Mouse (Mus musculus): ENCODE measurements around the gene Dirc2. TPM values are rescaled to one million over a fixed set of nuclear protein-coding genes. Genes with fewer than 3 reads are reported as not detected.

The Dirc2 gene
- polyA plus RNA-seq, 1 experiment from 2014 or later = 25.9 TPM

GRCm38 (mm10) chr16:35771141-35771540, 2.0 kb upstream of the Dirc2 start:
- H3K9me3 ChIP-seq = no peaks in the 10 kb centered on the region
- peaks cover 26% of the 10 kb centered on the region for H3K4me1 ChIP-seq
- 18% methylated on average over 8 of the region's 8 CpGs for WGBS
- peak overlapping the region; percentile 89 for H3K4me3 ChIP-seq
- H3K27ac ChIP-seq = no peak overlapping the region
- peak overlapping the region; percentile 91 for H3K4me2 ChIP-seq (replicated peaks)
- peak overlapping the region; percentile 73; the same call in 1 of the 2 replicates for H3K9ac ChIP-seq
- H3K27me3 ChIP-seq = no peaks in the 10 kb centered on the region
- ATAC-seq (ENCODE audit: insufficient number of reproducible peaks, insufficient read depth, low FRiP score, low TSS enrichment) = no peak
- H3K36me3 ChIP-seq = no peaks in the 10 kb centered on the region

- Histone ChIP-seq H3K4me2 (replicated peaks) (peak within 1 kb of the TSS; percentile 91), H3K36me3 (no peaks in the 10 kb centered on the region), H3K27me3 (no peaks in the 10 kb centered on the region), H3K9me3 (no peaks in the 10 kb centered on the region), H3K27ac (peak within 1 kb of the TSS; percentile 72; the same call in 1 of the 2 replicates), H3K4me3 (peak within 1 kb of the TSS; percentile 89), H3K9ac (peak within 1 kb of the TSS; percentile 97), H3K4me1 (peaks cover 26% of the 10 kb centered on the region)
- WGBS = under 1% methylated on average over 51 of the region's 51 CpGs
- peak; percentile 53 for ATAC-seq (ENCODE audit: insufficient number of reproducible peaks, insufficient read depth, low FRiP score, low TSS enrichment)
Observed at GRCm38 (mm10) chr16:35769878-35770657, 912 bp upstream of the Dirc2 start, which contains the start of gene Hspbap1. Hspbap1 (plus strand) TSS chr16:35770375.

- Histone ChIP-seq H3K9ac (peak overlapping the region; percentile 97), H3K4me1 (peaks cover 26% of the 10 kb centered on the region), H3K27ac (no peak overlapping the region), H3K27me3 (no peaks in the 10 kb centered on the region), H3K4me2 (replicated peaks) (peak overlapping the region; percentile 91), H3K9me3 (no peaks in the 10 kb centered on the region), H3K36me3 (no peaks in the 10 kb centered on the region), H3K4me3 (peak overlapping the region; percentile 89)
- WGBS = 16% methylated on average over 6 of the region's 6 CpGs
- no peak for ATAC-seq (ENCODE audit: insufficient number of reproducible peaks, insufficient read depth, low FRiP score, low TSS enrichment)
Observed at GRCm38 (mm10) chr16:35768469-35768784, 729 bp downstream of the Dirc2 start.

- H3K4me1 ChIP-seq = peaks cover 23% of the 10 kb centered on the region
- H3K9ac ChIP-seq = no peak overlapping the region
- no peak overlapping the region for H3K4me3 ChIP-seq
- H3K9me3 ChIP-seq = no peaks in the 10 kb centered on the region
- 75% methylated on average over 3 of the region's 3 CpGs for WGBS
- no peaks in the 10 kb centered on the region for H3K36me3 ChIP-seq
- ATAC-seq (ENCODE audit: insufficient number of reproducible peaks, insufficient read depth, low FRiP score, low TSS enrichment) = no peak
- H3K27me3 ChIP-seq = no peaks in the 10 kb centered on the region
- no peak overlapping the region for H3K4me2 ChIP-seq (replicated peaks)
- no peak overlapping the region for H3K27ac ChIP-seq
Observed at GRCm38 (mm10) chr16:35766366-35766765, 2.8 kb downstream of the Dirc2 start.

- peaks cover 17% of the 10 kb centered on the region for H3K4me1 ChIP-seq
- no peaks in the 10 kb centered on the region for H3K9me3 ChIP-seq
- no peak overlapping the region for H3K4me3 ChIP-seq
- no peak for ATAC-seq (ENCODE audit: insufficient number of reproducible peaks, insufficient read depth, low FRiP score, low TSS enrichment)
- 79% methylated on average over 2 of the region's 2 CpGs for WGBS
- no peak overlapping the region for H3K9ac ChIP-seq
- H3K36me3 ChIP-seq = no peaks in the 10 kb centered on the region
- H3K27ac ChIP-seq = no peak overlapping the region
- no peak overlapping the region for H3K4me2 ChIP-seq (replicated peaks)
- no peaks in the 10 kb centered on the region for H3K27me3 ChIP-seq
Observed at GRCm38 (mm10) chr16:35765449-35765848, 3.7 kb downstream of the Dirc2 start.

- ATAC-seq (ENCODE audit: insufficient number of reproducible peaks, insufficient read depth, low FRiP score, low TSS enrichment) = no peak
- H3K9ac ChIP-seq = no peak overlapping the region
- no peaks in the 10 kb centered on the region for H3K27me3 ChIP-seq
- no peak overlapping the region for H3K4me2 ChIP-seq (replicated peaks)
- 76% methylated on average over 1 of the region's 1 CpGs for WGBS
- H3K9me3 ChIP-seq = no peaks in the 10 kb centered on the region
- no peak overlapping the region for H3K4me3 ChIP-seq
- H3K4me1 ChIP-seq = peaks cover 17% of the 10 kb centered on the region
- H3K36me3 ChIP-seq = no peaks in the 10 kb centered on the region
- no peak overlapping the region for H3K27ac ChIP-seq
Observed at GRCm38 (mm10) chr16:35764941-35765340, 4.2 kb downstream of the Dirc2 start.

GRCm38 (mm10) chr16:35763590-35764296, 5.4 kb downstream of the Dirc2 start:
- peaks cover 14% of the 10 kb centered on the region for H3K4me1 ChIP-seq
- H3K9me3 ChIP-seq = no peaks in the 10 kb centered on the region
- no peaks in the 10 kb centered on the region for H3K36me3 ChIP-seq
- H3K27ac ChIP-seq = no peak overlapping the region
- H3K27me3 ChIP-seq = no peaks in the 10 kb centered on the region
- no peak overlapping the region for H3K4me3 ChIP-seq
- ATAC-seq (ENCODE audit: insufficient number of reproducible peaks, insufficient read depth, low FRiP score, low TSS enrichment) = no peak
- no peak overlapping the region for H3K4me2 ChIP-seq (replicated peaks)
- H3K9ac ChIP-seq = no peak overlapping the region
- 89% methylated on average over 11 of the region's 11 CpGs for WGBS

GRCm38 (mm10) chr16:35759401-35759800, 9.8 kb downstream of the Dirc2 start:
- no peak overlapping the region for H3K27ac ChIP-seq
- no peak overlapping the region for H3K9ac ChIP-seq
- H3K36me3 ChIP-seq = no peaks in the 10 kb centered on the region
- H3K9me3 ChIP-seq = no peaks in the 10 kb centered on the region
- no peak overlapping the region for H3K4me2 ChIP-seq (replicated peaks)
- WGBS = 90% methylated on average over 5 of the region's 5 CpGs
- no peak for ATAC-seq (ENCODE audit: insufficient number of reproducible peaks, insufficient read depth, low FRiP score, low TSS enrichment)
- H3K4me3 ChIP-seq = no peak overlapping the region
- no peaks in the 10 kb centered on the region for H3K4me1 ChIP-seq
- H3K27me3 ChIP-seq = no peaks in the 10 kb centered on the region

- Histone ChIP-seq H3K4me1 (0 out of 2 replicates have a peak, but pooled peaks cover 3% of the 10 kb centered on the region), H3K4me3 (no peak overlapping the region), H3K4me2 (replicated peaks) (no peak overlapping the region), H3K9ac (no peak overlapping the region), H3K27ac (no peak overlapping the region), H3K36me3 (no peaks in the 10 kb centered on the region), H3K9me3 (no peaks in the 10 kb centered on the region), H3K27me3 (no peaks in the 10 kb centered on the region)
- WGBS = 86% methylated on average over 9 of the region's 9 CpGs
- ATAC-seq (ENCODE audit: insufficient number of reproducible peaks, insufficient read depth, low FRiP score, low TSS enrichment) = no peak
Observed at GRCm38 (mm10) chr16:35756697-35757096, 12.5 kb downstream of the Dirc2 start.

- whole genome bisulfite sequencing = 79% methylated on average over 6 of the region's 6 CpGs
- Histone ChIP-seq H3K9me3 (no peaks in the 10 kb centered on the region), H3K4me2 (replicated peaks) (no peak overlapping the region)
Observed at GRCm38 (mm10) chr16:35755502-35756334, 13.4 kb downstream of the Dirc2 start.

GRCm38 (mm10) chr16:35753926-35754325, 15.2 kb downstream of the Dirc2 start:
- 92% methylated on average over 5 of the region's 5 CpGs for WGBS
- H3K27ac ChIP-seq = no peak overlapping the region
- ATAC-seq (ENCODE audit: insufficient number of reproducible peaks, insufficient read depth, low FRiP score, low TSS enrichment) = no peak
- H3K4me2 ChIP-seq (replicated peaks) = no peak overlapping the region
- no peaks in the 10 kb centered on the region for H3K27me3 ChIP-seq
- no peak overlapping the region for H3K9ac ChIP-seq
- H3K4me3 ChIP-seq = no peak overlapping the region
- no peaks in the 10 kb centered on the region for H3K9me3 ChIP-seq
- H3K4me1 ChIP-seq = 0 out of 2 replicates have a peak, but pooled peaks cover 3% of the 10 kb centered on the region
- no peaks in the 10 kb centered on the region for H3K36me3 ChIP-seq

More at GRCm38 (mm10) chr16:35755502-35756334, 13.4 kb downstream of the Dirc2 start:
- Histone ChIP-seq H3K4me1 (0 out of 2 replicates have a peak, but pooled peaks cover 3% of the 10 kb centered on the region), H3K36me3 (no peaks in the 10 kb centered on the region), H3K4me3 (no peak overlapping the region), H3K27ac (no peak overlapping the region), H3K9ac (no peak overlapping the region), H3K27me3 (no peaks in the 10 kb centered on the region)
- no peak for ATAC-seq (ENCODE audit: insufficient number of reproducible peaks, insufficient read depth, low FRiP score, low TSS enrichment)
